Mouse (Mus musculus) MEL (cell line): ENCODE data around the gene Tmem63a. TPM values are rescaled to one million over a fixed set of nuclear protein-coding genes. Genes with fewer than 3 reads are reported as not detected.

Experiments used
- DNase-seq: peaks from one replicate; pipeline ENCODE4 v3.0.0; 2011; ENCODE audit warnings: low read depth, low spot score
- H3K27ac ChIP-seq: 2 replicates; pipeline ENCODE4 v1.5.1; 2012; ENCODE audit warnings: low read depth, mild to moderate bottlenecking, control low read depth, low read length, moderate library complexity; ENCODE audit not compliant: control insufficient read depth
- H3K27me3 ChIP-seq, 2 experiments: fragments of 150-350 bp in 1 of 2; sonication (generic) in 1 of 2; 2 replicates each; pipeline ENCODE4 v1.6.1; 2012; ENCODE audit warnings: low read length in 2 of 2, mild to moderate bottlenecking in 2 of 2, improper control_type of control experiment in 1 of 2, moderate library complexity in 1 of 2; ENCODE audit not compliant: insufficient read depth in 2 of 2, control insufficient read depth in 1 of 2
- H3K36me3 ChIP-seq, 2 experiments: 2 replicates each; pipeline ENCODE4 v1.6.1; 2012 to 2014; ENCODE audit warnings: low read length in 2 of 2, improper control_type of control experiment in 1 of 2, inconsistent platforms in 1 of 2, mild to moderate bottlenecking in 1 of 2; ENCODE audit not compliant: insufficient read depth in 2 of 2, control insufficient read depth in 1 of 2
- H3K4me1 ChIP-seq, 2 experiments: fragments of 150-350 bp in 1 of 2; sonication (generic) in 1 of 2; 2 replicates each; pipeline ENCODE4 v1.6.1; 2012; ENCODE audit warnings: low read length in 2 of 2, improper control_type of control experiment in 1 of 2, mild to moderate bottlenecking in 1 of 2; ENCODE audit not compliant: insufficient read depth in 2 of 2, control insufficient read depth in 1 of 2
- H3K4me3 ChIP-seq, 2 experiments: fragments of 150-350 bp in 1 of 2; sonication (generic) in 1 of 2; 2 replicates each; pipeline ENCODE4 v1.5.1; 2012; ENCODE audit warnings: low read depth in 2 of 2, low read length in 2 of 2, mild to moderate bottlenecking in 2 of 2, moderate library complexity in 2 of 2, control low read depth in 1 of 2, improper control_type of control experiment in 1 of 2; ENCODE audit not compliant: control insufficient read depth in 1 of 2, insufficient read depth in 1 of 2
- H3K79me2 ChIP-seq: 2 replicates; pipeline ENCODE4 v1.6.1; 2012; ENCODE audit warnings: mild to moderate bottlenecking, low read length, moderate library complexity; ENCODE audit not compliant: control insufficient read depth, poor library complexity, insufficient read depth
- H3K9ac ChIP-seq: 2 replicates; pipeline ENCODE4 v1.6.1; 2012; ENCODE audit warnings: low read depth, mild to moderate bottlenecking, control low read depth, low read length, moderate library complexity; ENCODE audit not compliant: control insufficient read depth, poor library complexity, severe bottlenecking
- H3K9me3 ChIP-seq: fragments of 150-350 bp; sonication (generic); replicated peaks from 2 replicates; pipeline ENCODE4 v1.6.1; 2012; ENCODE audit warnings: mild to moderate bottlenecking, low read length, improper control_type of control experiment, moderate library complexity; ENCODE audit not compliant: insufficient read depth
- BHLHE40 ChIP-seq: IDR thresholded peaks from 2 replicates; pipeline ENCODE4 v1.6.1; 2012; ENCODE audit warnings: low read depth, mild to moderate bottlenecking, inconsistent platforms, low read length, improper control_type of control experiment, borderline replicate concordance
- CHD1 ChIP-seq: IDR thresholded peaks from 2 replicates; pipeline ENCODE4 v1.6.1; 2012; ENCODE audit warnings: low read depth, mild to moderate bottlenecking, inconsistent platforms, low read length, improper control_type of control experiment
- CHD2 ChIP-seq: IDR thresholded peaks from 2 replicates; pipeline ENCODE4 v1.6.1; 2011; ENCODE audit warnings: low read length, improper control_type of control experiment
- E2F4 ChIP-seq: IDR thresholded peaks from 2 replicates; pipeline ENCODE4 v1.6.1; 2011; ENCODE audit warnings: low read depth, low read length, improper control_type of control experiment, borderline replicate concordance
- ELF1 ChIP-seq: IDR thresholded peaks from 2 replicates; pipeline ENCODE4 v1.6.1; 2014; ENCODE audit warnings: low read depth, mild to moderate bottlenecking, inconsistent platforms, low read length, improper control_type of control experiment, moderate library complexity
- ETS1 ChIP-seq: IDR thresholded peaks from 2 replicates; pipeline ENCODE4 v1.6.1; 2012; ENCODE audit warnings: low read depth, mild to moderate bottlenecking, inconsistent platforms, low read length, improper control_type of control experiment, moderate library complexity
- GABPA ChIP-seq: IDR thresholded peaks from 2 replicates; pipeline ENCODE4 v1.6.1; 2012; ENCODE audit warnings: low read depth, mild to moderate bottlenecking, inconsistent platforms, low read length, improper control_type of control experiment, moderate library complexity
- GATA1 ChIP-seq: IDR thresholded peaks from 2 replicates; pipeline ENCODE4 v1.6.1; 2011; ENCODE audit warnings: low read depth, low read length, improper control_type of control experiment
- JUND ChIP-seq: IDR thresholded peaks from 2 replicates; pipeline ENCODE4 v1.6.1; 2011; ENCODE audit warnings: low read depth, mild to moderate bottlenecking, improper control_type of control experiment, low read length
- KAT2A ChIP-seq: conservative IDR thresholded peaks from 2 replicates; pipeline ENCODE4 v1.6.1; 2012; ENCODE audit warnings: low read depth, low read length, improper control_type of control experiment, inconsistent platforms
- MAX ChIP-seq: IDR thresholded peaks from 2 replicates; pipeline ENCODE4 v1.6.1; 2011; ENCODE audit warnings: low read length, improper control_type of control experiment
- MXI1 ChIP-seq: IDR thresholded peaks from 2 replicates; pipeline ENCODE4 v1.6.1; 2011; ENCODE audit warnings: mild to moderate bottlenecking, low read depth, low read length, improper control_type of control experiment
- MYB ChIP-seq: IDR thresholded peaks from 2 replicates; pipeline ENCODE4 v1.6.1; 2011; ENCODE audit warnings: mild to moderate bottlenecking, low read depth, low read length, improper control_type of control experiment
- NELFE ChIP-seq: IDR thresholded peaks from 2 replicates; pipeline ENCODE4 v1.6.1; 2011; ENCODE audit warnings: low read depth, low read length, improper control_type of control experiment
- NRF1 ChIP-seq: IDR thresholded peaks from 2 replicates; pipeline ENCODE4 v1.6.1; 2014; ENCODE audit warnings: low read depth, mild to moderate bottlenecking, inconsistent platforms, low read length, improper control_type of control experiment, moderate library complexity; ENCODE audit not compliant: poor library complexity, insufficient read depth, severe bottlenecking
- POLR2A ChIP-seq, 2 experiments: IDR thresholded peaks; 2 replicates each; pipeline ENCODE4 v1.6.1; 2011 to 2012; ENCODE audit warnings: low read length in 2 of 2, mild to moderate bottlenecking in 2 of 2, control low read depth in 1 of 2, improper control_type of control experiment in 1 of 2, low read depth in 1 of 2, moderate library complexity in 1 of 2; ENCODE audit not compliant: control insufficient read depth in 1 of 2, insufficient read depth in 1 of 2, poor library complexity in 1 of 2
- POLR2AphosphoS5 ChIP-seq: IDR thresholded peaks from 2 replicates; pipeline ENCODE4 v1.6.1; 2012; ENCODE audit warnings: low read depth, borderline replicate concordance, mild to moderate bottlenecking, inconsistent platforms, low read length, moderate library complexity, mixed read lengths
- SMC3 ChIP-seq: IDR thresholded peaks from 2 replicates; pipeline ENCODE4 v1.6.1; 2011; ENCODE audit warnings: low read depth, low read length, improper control_type of control experiment
- TAL1 ChIP-seq: IDR thresholded peaks from 2 replicates; pipeline ENCODE4 v1.6.1; 2012; ENCODE audit warnings: mild to moderate bottlenecking, inconsistent platforms, low read length, moderate library complexity, mixed read lengths
- TBP ChIP-seq: IDR thresholded peaks from 2 replicates; pipeline ENCODE4 v1.8.0; 2011; ENCODE audit warnings: low read depth, low read length, improper control_type of control experiment
- USF1 ChIP-seq: IDR thresholded peaks from 2 replicates; pipeline ENCODE4 v1.6.1; 2014; ENCODE audit warnings: low read depth, mild to moderate bottlenecking, inconsistent platforms, low read length, improper control_type of control experiment, moderate library complexity
- USF2 ChIP-seq, 2 experiments: IDR thresholded peaks; 2 replicates each; pipeline ENCODE4 v1.6.1; 2011 to 2012; ENCODE audit warnings: improper control_type of control experiment in 2 of 2, low read length in 2 of 2, borderline replicate concordance in 1 of 2, inconsistent platforms in 1 of 2, low read depth in 1 of 2, mild to moderate bottlenecking in 1 of 2; ENCODE audit not compliant: insufficient read depth in 1 of 2
- ZC3H11A ChIP-seq: IDR thresholded peaks from 2 replicates; pipeline ENCODE4 v1.6.1; 2012; ENCODE audit warnings: low read depth, mild to moderate bottlenecking, inconsistent platforms, low read length, improper control_type of control experiment
- ZNF384 ChIP-seq: IDR thresholded peaks from 2 replicates; pipeline ENCODE4 v1.6.1; 2012; ENCODE audit warnings: low read depth, mild to moderate bottlenecking, inconsistent platforms, low read length, improper control_type of control experiment
- polyA plus RNA-seq, 2 experiments: library from polyadenylated mRNA; stranded (reverse) in 1 of 2; unstranded in 1 of 2; fragments of >175 nt in 1 of 2; fragments of >200 nt in 1 of 2; gene quantifications; 2 replicates each; pipeline versions ENCODE4 v1.2.1 to v1.2.4; 2012; ENCODE audit warnings: low replicate concordance in 2 of 2, low read depth in 1 of 2; ENCODE audit not compliant: insufficient read length in 2 of 2, insufficient read depth in 1 of 2, missing spikeins in 1 of 2
- total RNA-seq: library from RNA; depleted of rRNA; stranded (reverse); fragments of 300-350 nt; gene quantifications from 2 replicates; pipeline ENCODE4 v1.2.3, GENCODE M21; 2012

Tmem63a gene
- total and polyA plus RNA-seq, 3 experiments, result 7.7 to 12.8 TPM; not detected in 1

GRCm38 (mm10) chr1:180905876-180906275 lies 36.3 kb upstream of the Tmem63a start:
- Histone ChIP-seq H3K79me2 (peaks cover 23% of the 10 kb centered on the region), H3K4me1 (peaks cover 2 to 32% of the 10 kb centered on the region in 2 experiments), H3K9ac (peak overlapping the region; percentile 1; the same call in 1 of the 2 replicates), H3K9me3 (no peaks in the 10 kb centered on the region), H3K27me3 (no peaks in the 10 kb centered on the region), H3K4me3 (peak overlapping the region in 1 of 2 experiments; percentile 98; a peak in 1 of 4 replicates), H3K36me3 (peaks cover 0 to 26% of the 10 kb centered on the region in 2 experiments; a peak in 2 of 4 replicates), H3K27ac (no peak overlapping the region; the same call in 1 of the 2 replicates)
- DNase-seq, result no peak
- TF ChIP-seq GABPA (no peak), POLR2AphosphoS5 (no peak), USF1 (no peak), CHD2 (no peak), GATA1 (no peak), NELFE (no peak), ELF1 (no peak), ZC3H11A (no peak), POLR2A (IDR thresholded peaks at IDR 0.05; ENCODE audit: control insufficient read depth in 1 of 2, insufficient read depth in 1 of 2, low read depth in 1 of 2, low read length in 2 of 2, poor library complexity in 1 of 2) (no peak), ZNF384 (no peak), TAL1 (no peak), E2F4 (no peak), USF2 (IDR thresholded peaks at IDR 0.05; ENCODE audit: borderline replicate concordance in 1 of 2, insufficient read depth in 1 of 2, low read depth in 1 of 2, low read length in 2 of 2) (no peak), SMC3 (no peak), CHD1 (no peak), MXI1 (no peak)

GRCm38 (mm10) chr1:180906461-180907147 lies 35.5 kb upstream of the Tmem63a start:
- H3K27me3 ChIP-seq, result no peaks in the 10 kb centered on the region
- H3K79me2 ChIP-seq, result peaks cover 23% of the 10 kb centered on the region
- H3K9me3 ChIP-seq, result no peaks in the 10 kb centered on the region
- H3K27ac ChIP-seq, result no peak overlapping the region
- no peak for TF ChIP-seq USF2 (IDR thresholded peaks at IDR 0.05; ENCODE audit: borderline replicate concordance in 1 of 2, insufficient read depth in 1 of 2, low read depth in 1 of 2, low read length in 2 of 2)
- TF ChIP-seq GATA1, result no peak
- TF ChIP-seq KAT2A, result no peak
- TF ChIP-seq MAX, result no peak
- TF ChIP-seq MYB, result no peak
- TF ChIP-seq NRF1, result no peak
- TF ChIP-seq TBP, result no peak
- no peak for TF ChIP-seq CHD1
- TF ChIP-seq ZNF384, result no peak
- TF ChIP-seq ZC3H11A, result no peak
- TF ChIP-seq JUND, result no peak
- no peak for TF ChIP-seq POLR2A (IDR thresholded peaks at IDR 0.05; ENCODE audit: control insufficient read depth in 1 of 2, insufficient read depth in 1 of 2, low read depth in 1 of 2, low read length in 2 of 2, poor library complexity in 1 of 2)
- TF ChIP-seq ETS1, result no peak
- TF ChIP-seq BHLHE40, result no peak
- H3K4me1 ChIP-seq, result peaks cover 2 to 36% of the 10 kb centered on the region in 2 experiments
- DNase-seq, result no peak
- H3K9ac ChIP-seq, result no peak overlapping the region
- H3K4me3 ChIP-seq, result no peak overlapping the region
- H3K36me3 ChIP-seq, result peaks cover 0 to 21% of the 10 kb centered on the region in 2 experiments; a peak in 2 of 4 replicates
